Mouse (Mus musculus) heart, embryonic 14.5 days (tissue): Measurements from ENCODE around the gene Sipa1l3. TPM values are rescaled to one million over a fixed set of nuclear protein-coding genes. Genes with fewer than 3 reads are reported as not detected.
A peak's percentile ranks its signal among the peaks of the same experiment; 100 is the strongest.

Experiments
- ATAC-seq: fragments of 200-750 bp; cut with Nextera tagmentation; 2 replicates; pipeline ENCODE4 v1.8.0; 2017; ENCODE audit warnings: low read depth, moderate TSS enrichment; ENCODE audit not compliant: insufficient number of reproducible peaks, insufficient read depth, low FRiP score
- H3K27ac ChIP-seq, 2 experiments: fragments of 200-500 bp in 1 of 2; fragments of 300-500 bp in 1 of 2; sonication (generic) in 1 of 2; replicated peaks in 1 of 2; 2 replicates each; pipeline ENCODE4 v1.5.1; 2012 to 2014; ENCODE audit warnings: low read depth in 2 of 2, low read length in 2 of 2, control low read depth in 1 of 2, mild to moderate bottlenecking in 1 of 2, mixed read lengths in 1 of 2; ENCODE audit not compliant: control insufficient read depth in 1 of 2, insufficient read depth in 1 of 2
- H3K27me3 ChIP-seq: fragments of 300-500 bp; sonication (generic); 2 replicates; pipeline ENCODE4 v1.6.1; 2014; ENCODE audit warnings: mild to moderate bottlenecking, low read length, control low read depth; ENCODE audit not compliant: control insufficient read depth, insufficient read depth
- H3K36me3 ChIP-seq: fragments of 300-500 bp; sonication (generic); 2 replicates; pipeline ENCODE4 v1.6.1; 2014; ENCODE audit warnings: mild to moderate bottlenecking, control low read depth, low read length, mixed read lengths; ENCODE audit not compliant: control insufficient read depth, insufficient read depth
- H3K4me1 ChIP-seq, 2 experiments: fragments of 200-500 bp in 1 of 2; fragments of 300-500 bp in 1 of 2; sonication (generic) in 1 of 2; 2 replicates each; pipeline ENCODE4 v1.6.1; 2012 to 2014; ENCODE audit warnings: low read length in 2 of 2, control low read depth in 1 of 2, mixed read lengths in 1 of 2; ENCODE audit not compliant: control insufficient read depth in 2 of 2, insufficient read depth in 2 of 2
- H3K4me2 ChIP-seq: fragments of 300-500 bp; sonication (generic); 2 replicates; pipeline ENCODE4 v1.6.1; 2014; ENCODE audit warnings: mild to moderate bottlenecking, low read length
- H3K4me3 ChIP-seq, 2 experiments: fragments of 200-500 bp in 1 of 2; fragments of 300-500 bp in 1 of 2; sonication (generic) in 1 of 2; 2 replicates each; pipeline ENCODE4 v1.5.1; 2012 to 2014; ENCODE audit warnings: low read length in 2 of 2, mild to moderate bottlenecking in 2 of 2, control low read depth in 1 of 2, low read depth in 1 of 2, moderate library complexity in 1 of 2; ENCODE audit not compliant: control insufficient read depth in 1 of 2, insufficient read depth in 1 of 2
- H3K9ac ChIP-seq: fragments of 300-500 bp; sonication (generic); 2 replicates; pipeline ENCODE4 v1.6.1; 2014; ENCODE audit warnings: mild to moderate bottlenecking, low read length
- H3K9me3 ChIP-seq: fragments of 300-500 bp; sonication (generic); 2 replicates; pipeline ENCODE4 v1.6.1; 2016; ENCODE audit warnings: low read length, control low read depth; ENCODE audit not compliant: control insufficient read depth
- WGBS: fragments of 180-500 bp; shearing (Covaris S2); extraction: QIAGEN DNeasy Blood & Tissue Kit; methylation state at CpG from one replicate; pipeline ENCODE4 v1.1.7; 2014; 5-methylcytosine and 5-hydroxymethylcytosine counted together
- polyA plus RNA-seq: library from polyadenylated mRNA; unstranded; fragments of >200 nt; fragmentation: Nextera tagmentation; extraction: Ambion mirVana; gene quantifications from 2 replicates; pipeline ENCODE4 v1.2.1, GENCODE M21; 2014

Sipa1l3 gene
- polyA plus RNA-seq, 1 experiment from 2014 or later, result 3.4 TPM

GRCm38 (mm10) chr7:29307350-29308104 is 210.9 kb downstream of the Sipa1l3 start:
- Histone ChIP-seq H3K9ac (peak overlapping the region; percentile 60), H3K4me1 (peaks cover 10 to 30% of the 10 kb centered on the region in 2 experiments; a peak in 3 of 4 replicates), H3K27me3 (peaks cover 76% of the 10 kb centered on the region), H3K4me3 (peak overlapping the region; percentile 51 to 63), H3K27ac (no peak overlapping the region), H3K4me2 (peak overlapping the region; percentile 98), H3K36me3 (no peaks in the 10 kb centered on the region), H3K9me3 (peaks cover 5% of the 10 kb centered on the region)
- 2% methylated on average over 41 of the region's 42 CpGs for WGBS
- ATAC-seq, result peak; percentile 82

GRCm38 (mm10) chr7:29306619-29307018 is 211.8 kb downstream of the Sipa1l3 start:
- no peak overlapping the region for H3K4me2 ChIP-seq
- H3K27ac ChIP-seq, result no peak overlapping the region

GRCm38 (mm10) chr7:29306108-29306507 is 212.3 kb downstream of the Sipa1l3 start:
- Histone ChIP-seq H3K4me1 (peaks cover 11 to 30% of the 10 kb centered on the region in 2 experiments; a peak in 3 of 4 replicates), H3K4me3 (no peak overlapping the region), H3K27ac (no peak overlapping the region), H3K9me3 (peaks cover 5% of the 10 kb centered on the region), H3K36me3 (no peaks in the 10 kb centered on the region), H3K9ac (no peak overlapping the region), H3K4me2 (no peak overlapping the region), H3K27me3 (peaks cover 81% of the 10 kb centered on the region)
- no peak for ATAC-seq
- 57% methylated on average over 7 of the region's 7 CpGs for WGBS

More at GRCm38 (mm10) chr7:29306619-29307018, 211.8 kb downstream of the Sipa1l3 start:
- Histone ChIP-seq H3K9ac (no peak overlapping the region), H3K4me1 (peaks cover 10 to 30% of the 10 kb centered on the region in 2 experiments; a peak in 3 of 4 replicates), H3K36me3 (no peaks in the 10 kb centered on the region), H3K27me3 (peaks cover 84% of the 10 kb centered on the region), H3K9me3 (peaks cover 5% of the 10 kb centered on the region), H3K4me3 (no peak overlapping the region)
- WGBS, result 29% methylated on average over 7 of the region's 7 CpGs
- ATAC-seq, result no peak

GRCm38 (mm10) chr7:29305263-29305988 is 213.0 kb downstream of the Sipa1l3 start:
- ATAC-seq, result no peak
- Histone ChIP-seq H3K9me3 (peaks cover 5% of the 10 kb centered on the region), H3K36me3 (no peaks in the 10 kb centered on the region), H3K4me1 (peaks cover 12 to 30% of the 10 kb centered on the region in 2 experiments; a peak in 3 of 4 replicates), H3K4me3 (peak overlapping the region in 1 of 2 experiments; percentile 48; a peak in 3 of 4 replicates), H3K27ac (no peak overlapping the region), H3K9ac (no peak overlapping the region; the same call in 1 of the 2 replicates), H3K4me2 (peak overlapping the region; percentile 83), H3K27me3 (peaks cover 81% of the 10 kb centered on the region)
- WGBS, result 26% methylated on average over 9 of the region's 9 CpGs

GRCm38 (mm10) chr7:29304463-29305262 is 213.8 kb downstream of the Sipa1l3 start:
- Histone ChIP-seq H3K9ac (peak overlapping the region; percentile 44), H3K27me3 (peaks cover 75% of the 10 kb centered on the region), H3K4me2 (peak overlapping the region; percentile 83), H3K36me3 (no peaks in the 10 kb centered on the region), H3K4me1 (peaks cover 12 to 29% of the 10 kb centered on the region in 2 experiments; a peak in 3 of 4 replicates), H3K27ac (no peak overlapping the region), H3K9me3 (peaks cover 5% of the 10 kb centered on the region), H3K4me3 (peak overlapping the region; percentile 47 to 48)
- ATAC-seq, result no peak
- under 1% methylated on average over 47 of the region's 48 CpGs for WGBS

- no peak within 1 kb of the TSS for H3K27ac ChIP-seq
- H3K27me3 ChIP-seq, result peaks cover 67% of the 10 kb centered on the region
- peak within 1 kb of the TSS; percentile 47 to 48 for H3K4me3 ChIP-seq
- H3K9ac ChIP-seq, result peak within 1 kb of the TSS; percentile 44
- H3K4me2 ChIP-seq, result peak within 1 kb of the TSS; percentile 83
- ATAC-seq, result peak; percentile 56; the same call in 1 of the 2 replicates
- H3K36me3 ChIP-seq, result no peaks in the 10 kb centered on the region
- peaks cover 5% of the 10 kb centered on the region for H3K9me3 ChIP-seq
- 1% methylated on average over 66 of the region's 67 CpGs for WGBS
- peaks cover 10 to 21% of the 10 kb centered on the region in 2 experiments; a peak in 3 of 4 replicates for H3K4me1 ChIP-seq
Observed at GRCm38 (mm10) chr7:29303738-29304462, 214.5 kb downstream of the Sipa1l3 start, which contains the start of gene Dpf1. Dpf1 (plus strand) TSS chr7:29303951.
